Mouse (Mus musculus) olfactory bulb, adult 2 months (tissue): ENCODE measurements around the gene Aqr.
"Not testable (repeated sequence)": the region's sequence is repeated elsewhere in the genome, so short reads cannot be mapped to it uniquely, and the experiment has no call there.

ENCODE experiments used
- CTCF ChIP-seq: fragments of 200-500 bp; IDR thresholded peaks from 2 replicates; pipeline ENCODE4 v1.5.1; 2012; ENCODE audit warnings: low read depth, mild to moderate bottlenecking, low read length, moderate library complexity; ENCODE audit not compliant: insufficient read depth
- POLR2A ChIP-seq: fragments of 200-500 bp; IDR thresholded peaks from 2 replicates; pipeline ENCODE4 v1.6.1; 2012; ENCODE audit warnings: mild to moderate bottlenecking, low read depth, low read length, moderate library complexity; ENCODE audit not compliant: insufficient read depth

- not testable (repeated sequence) for TF ChIP-seq CTCF, POLR2A
Measured at GRCm38 (mm10) chr2:114186924-114187323, at the start of gene Aqr.
